Mouse (Mus musculus): Measurements from ENCODE around the gene Lck. TPM values are rescaled to one million over a fixed set of nuclear protein-coding genes. Genes with fewer than 3 reads are reported as not detected.
"Not testable (repeated sequence)": the region's sequence is repeated elsewhere in the genome, so short reads cannot be mapped to it uniquely, and the experiment has no call there.

Lck gene
- polyA plus RNA-seq, 1 experiment: 0.68 TPM

DNA sequence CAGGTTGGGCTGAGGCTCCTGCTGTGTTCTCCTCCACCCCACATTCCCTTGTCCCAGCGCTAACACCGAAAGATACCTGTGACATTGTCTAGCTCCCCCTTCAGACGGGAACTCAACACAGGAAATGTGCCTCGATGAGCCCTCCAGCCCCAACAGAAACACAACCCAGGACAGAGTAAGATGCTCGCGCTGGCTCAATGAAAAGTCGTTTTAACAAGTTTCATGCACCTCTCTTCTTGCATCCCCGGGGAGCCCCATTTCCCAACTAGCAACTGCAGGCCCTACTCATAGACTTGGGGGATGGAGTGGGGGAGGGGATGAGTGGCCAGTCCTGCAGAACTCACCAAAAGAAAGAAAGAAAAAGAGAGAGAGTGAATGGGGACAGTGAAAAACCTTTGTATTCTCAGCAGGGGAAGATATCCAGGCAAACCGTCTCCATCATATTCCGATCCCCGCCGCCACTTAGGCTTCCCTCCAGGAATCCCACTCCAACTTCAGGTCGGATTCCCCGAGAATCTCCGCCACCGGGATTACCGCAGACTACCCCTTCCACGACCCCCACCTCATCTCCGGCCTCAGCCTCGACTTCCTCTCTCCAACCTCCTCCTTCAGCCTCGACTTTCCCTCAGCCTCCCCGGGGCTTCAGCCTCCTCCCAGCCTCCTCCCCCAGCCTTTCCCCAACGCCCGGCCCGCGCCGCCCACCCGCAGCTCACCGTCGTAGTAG is 31.4 kb downstream of the Lck start:
- Histone ChIP-seq H3K27ac (ENCODE audit: insufficient read depth, low read depth, low read length) (no peak overlapping the region), H3K4me1 (ENCODE audit: control insufficient read depth, insufficient read depth, low read length) (peaks cover 9% of the 10 kb centered on the region), H3K4me3 (ENCODE audit: insufficient read depth, low read length) (peak overlapping the region; percentile 62)
- TF ChIP-seq POLR2A (IDR thresholded peaks at IDR 0.05; ENCODE audit: borderline replicate concordance, low read depth, low read length) (no peak), CTCF (IDR thresholded peaks at IDR 0.05; ENCODE audit: low read depth, low read length) (no peak)

DNA sequence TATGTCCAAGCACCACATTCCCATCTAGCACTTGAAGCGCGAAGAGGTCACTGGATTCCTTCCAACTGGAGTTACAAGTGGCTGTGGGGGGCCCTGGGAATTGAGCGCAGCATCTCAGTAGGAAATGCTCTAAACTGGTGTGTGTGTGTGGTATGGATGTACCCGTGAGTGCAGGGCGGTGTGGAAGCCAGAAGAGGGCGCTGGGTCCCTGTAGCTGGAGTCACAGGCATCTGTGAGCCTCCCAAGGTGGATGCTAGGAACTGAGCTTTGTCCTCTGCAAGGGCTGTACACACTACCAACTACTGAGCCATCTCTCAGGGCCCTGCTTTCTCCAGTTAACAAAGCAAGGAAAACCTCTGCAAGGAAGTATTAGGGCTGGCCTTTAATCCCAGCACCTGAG is 33.4 kb downstream of the Lck start:
- Histone ChIP-seq H3K27ac (ENCODE audit: insufficient read depth, low read depth, low read length) (no peak overlapping the region), H3K4me1 (ENCODE audit: control insufficient read depth, insufficient read depth, low read length) (peaks cover 9% of the 10 kb centered on the region), H3K4me3 (ENCODE audit: insufficient read depth, low read length) (no peak overlapping the region)
- TF ChIP-seq POLR2A (IDR thresholded peaks at IDR 0.05; ENCODE audit: borderline replicate concordance, low read depth, low read length): no peak
- no peak for TF ChIP-seq CTCF (IDR thresholded peaks at IDR 0.05; ENCODE audit: low read depth, low read length)

DNA sequence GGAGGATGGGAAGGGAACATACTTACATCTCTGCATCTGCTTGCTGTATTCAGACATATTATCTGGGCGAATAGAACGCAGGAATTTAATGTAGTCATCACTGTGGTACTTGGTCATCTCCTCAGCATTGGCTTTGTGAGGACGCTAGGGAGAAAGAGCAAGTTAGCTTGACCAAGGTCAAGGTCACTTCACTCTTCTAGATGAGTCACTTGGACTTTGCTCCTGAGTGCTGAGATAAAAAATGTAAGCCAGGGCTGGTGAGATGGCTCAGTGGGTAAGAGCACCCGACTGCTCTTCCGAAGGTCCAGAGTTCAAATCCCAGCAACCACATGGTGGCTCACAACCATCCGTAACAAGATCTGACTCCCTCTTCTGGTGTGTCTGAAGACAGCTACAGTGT is 44.5 kb downstream of the Lck start:
- H3K4me1 ChIP-seq (ENCODE audit: control insufficient read depth, insufficient read depth, low read length); H3K4me3 ChIP-seq (ENCODE audit: insufficient read depth, low read length); H3K27ac ChIP-seq (ENCODE audit: insufficient read depth, low read depth, low read length): not testable (repeated sequence)

DNA sequence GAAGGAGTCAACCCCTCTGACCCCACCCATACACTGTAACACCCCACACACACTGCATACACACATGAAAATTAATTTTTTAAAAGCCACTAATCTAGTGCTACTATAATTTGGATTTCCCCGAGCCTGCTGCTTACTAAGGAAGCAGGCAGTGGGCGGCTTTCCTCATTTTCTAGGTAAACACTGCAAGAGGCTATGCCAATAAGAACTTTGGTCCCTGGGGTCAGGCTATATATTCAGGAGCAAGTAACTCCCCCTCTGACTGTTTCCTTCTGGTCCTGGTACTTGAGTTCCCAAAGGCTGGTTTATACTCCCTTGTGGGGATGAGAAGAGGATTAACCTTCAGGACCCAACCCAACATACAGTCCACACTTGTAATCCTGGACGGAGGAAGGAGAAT is 47.6 kb downstream of the Lck start:
- Histone ChIP-seq H3K4me1 (ENCODE audit: control insufficient read depth, insufficient read depth, low read length) (no peaks in the 10 kb centered on the region), H3K27ac (ENCODE audit: insufficient read depth, low read depth, low read length) (no peak overlapping the region), H3K4me3 (ENCODE audit: insufficient read depth, low read length) (no peak overlapping the region)
- no peak for TF ChIP-seq CTCF (IDR thresholded peaks at IDR 0.05; ENCODE audit: low read depth, low read length)

DNA sequence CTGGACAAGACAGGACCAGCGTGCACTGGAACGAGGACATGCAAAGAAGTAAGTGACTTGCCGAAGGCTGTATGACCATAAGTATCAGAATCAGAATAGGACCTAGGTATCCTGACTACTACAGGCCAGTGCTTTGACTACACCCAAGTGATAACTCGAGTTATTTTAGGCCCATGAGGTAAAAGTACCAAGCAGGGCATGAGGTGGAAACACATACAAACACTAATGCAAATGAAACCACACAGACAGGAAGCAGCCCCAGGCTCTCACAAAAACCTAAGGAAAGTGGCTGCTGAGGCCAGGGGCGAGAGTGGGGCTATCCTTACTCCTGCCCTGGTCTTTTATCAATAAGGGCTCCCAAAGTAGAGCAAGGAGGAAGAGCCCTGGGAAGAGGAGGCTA is 48.1 kb downstream of the Lck start:
- no peak for TF ChIP-seq CTCF (IDR thresholded peaks at IDR 0.05; ENCODE audit: low read depth, low read length)
- TF ChIP-seq POLR2A (IDR thresholded peaks at IDR 0.05; ENCODE audit: borderline replicate concordance, low read depth, low read length): no peak
- Histone ChIP-seq H3K4me3 (ENCODE audit: insufficient read depth, low read length) (no peak overlapping the region), H3K27ac (ENCODE audit: insufficient read depth, low read depth, low read length) (no peak overlapping the region), H3K4me1 (ENCODE audit: control insufficient read depth, insufficient read depth, low read length) (no peaks in the 10 kb centered on the region)

DNA sequence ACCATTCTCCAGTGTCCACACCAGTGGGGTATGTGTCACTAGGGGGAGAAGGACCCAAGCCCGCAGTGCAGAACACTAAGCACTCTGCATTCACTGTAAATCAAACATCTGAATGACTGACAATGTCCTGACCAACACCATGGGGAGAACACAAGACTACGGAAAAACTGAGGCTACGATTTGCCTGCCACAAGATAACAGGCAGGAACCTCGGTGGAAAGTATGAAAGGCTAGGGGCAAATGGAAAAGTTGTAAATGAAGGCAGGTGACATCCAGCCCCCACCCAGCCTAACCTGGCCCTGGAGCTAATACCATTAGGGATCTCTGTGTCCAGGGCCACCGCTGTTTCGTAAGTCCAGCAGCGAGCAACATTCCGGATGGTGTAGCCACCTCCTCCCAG is 54.9 kb downstream of the Lck start:
- Histone ChIP-seq H3K4me1 (ENCODE audit: control insufficient read depth, insufficient read depth, low read length) (no peaks in the 10 kb centered on the region), H3K27ac (ENCODE audit: insufficient read depth, low read depth, low read length) (no peak overlapping the region), H3K4me3 (ENCODE audit: insufficient read depth, low read length) (no peak overlapping the region)
- TF ChIP-seq POLR2A (IDR thresholded peaks at IDR 0.05; ENCODE audit: borderline replicate concordance, low read depth, low read length) (no peak), CTCF (IDR thresholded peaks at IDR 0.05; ENCODE audit: low read depth, low read length) (no peak)

DNA sequence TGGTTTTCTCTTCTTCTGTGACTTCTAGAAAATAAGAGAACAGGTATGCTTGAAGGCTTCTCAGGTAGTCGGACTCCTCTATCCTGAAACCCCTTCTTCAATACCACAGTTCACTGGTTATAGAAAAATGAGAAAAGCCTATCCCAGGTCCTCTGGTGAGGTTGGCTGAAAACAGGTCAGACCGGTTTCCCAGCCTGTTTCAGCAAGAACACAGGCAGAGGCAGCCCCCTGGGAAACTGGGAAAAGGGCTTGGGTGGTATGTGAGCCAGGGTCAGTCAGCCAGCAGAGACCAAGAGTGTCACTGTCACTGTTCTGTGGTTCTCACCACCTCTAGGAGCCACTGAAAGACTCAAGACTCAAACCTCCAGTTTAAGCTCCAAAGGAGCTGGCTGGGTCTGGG is 56.5 kb downstream of the Lck start:
- H3K4me1 ChIP-seq (ENCODE audit: control insufficient read depth, insufficient read depth, low read length): peaks cover 12% of the 10 kb centered on the region
- TF ChIP-seq POLR2A (IDR thresholded peaks at IDR 0.05; ENCODE audit: borderline replicate concordance, low read depth, low read length) (no peak), CTCF (IDR thresholded peaks at IDR 0.05; ENCODE audit: low read depth, low read length) (no peak)
- no peak overlapping the region for H3K27ac ChIP-seq (ENCODE audit: insufficient read depth, low read depth, low read length)
- no peak overlapping the region for H3K4me3 ChIP-seq (ENCODE audit: insufficient read depth, low read length)

DNA sequence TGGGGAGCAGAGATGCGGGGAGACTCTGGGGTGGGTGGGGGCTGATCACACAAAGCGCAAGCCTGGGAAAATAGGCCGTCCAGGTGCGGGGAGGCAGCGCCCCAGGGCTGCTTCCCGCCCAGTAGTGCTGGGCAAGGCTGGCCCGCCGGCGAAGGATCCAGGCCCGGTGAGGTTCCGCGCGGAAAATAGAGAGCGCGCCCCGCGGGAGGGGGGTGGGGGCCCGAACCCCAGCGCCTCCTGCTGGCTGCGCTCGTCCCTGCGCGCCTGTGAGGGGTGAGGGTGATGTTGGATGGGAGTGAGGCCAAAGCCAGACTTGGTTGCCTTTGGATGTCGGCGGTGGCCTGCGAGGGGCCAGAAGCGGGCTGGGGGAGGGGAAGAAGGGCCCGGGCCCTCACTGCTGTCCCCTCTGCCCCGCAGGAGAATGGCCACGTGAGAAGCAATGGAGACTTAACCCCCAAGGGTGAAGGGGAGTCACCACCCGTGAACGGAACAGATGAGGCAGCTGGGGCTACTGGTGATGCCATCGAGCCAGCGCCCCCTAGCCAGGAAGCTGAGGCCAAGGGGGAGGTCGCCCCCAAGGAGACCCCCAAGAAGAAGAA is 59.0 kb downstream of the Lck start:
- peak overlapping the region; percentile 64 for H3K4me3 ChIP-seq (ENCODE audit: insufficient read depth, low read length)
- TF ChIP-seq POLR2A (IDR thresholded peaks at IDR 0.05; ENCODE audit: borderline replicate concordance, low read depth, low read length): no peak
- peak; percentile 74 for TF ChIP-seq CTCF (IDR thresholded peaks at IDR 0.05; ENCODE audit: low read depth, low read length)
- H3K4me1 ChIP-seq (ENCODE audit: control insufficient read depth, insufficient read depth, low read length): peaks cover 18% of the 10 kb centered on the region
- no peak overlapping the region for H3K27ac ChIP-seq (ENCODE audit: insufficient read depth, low read depth, low read length)

DNA sequence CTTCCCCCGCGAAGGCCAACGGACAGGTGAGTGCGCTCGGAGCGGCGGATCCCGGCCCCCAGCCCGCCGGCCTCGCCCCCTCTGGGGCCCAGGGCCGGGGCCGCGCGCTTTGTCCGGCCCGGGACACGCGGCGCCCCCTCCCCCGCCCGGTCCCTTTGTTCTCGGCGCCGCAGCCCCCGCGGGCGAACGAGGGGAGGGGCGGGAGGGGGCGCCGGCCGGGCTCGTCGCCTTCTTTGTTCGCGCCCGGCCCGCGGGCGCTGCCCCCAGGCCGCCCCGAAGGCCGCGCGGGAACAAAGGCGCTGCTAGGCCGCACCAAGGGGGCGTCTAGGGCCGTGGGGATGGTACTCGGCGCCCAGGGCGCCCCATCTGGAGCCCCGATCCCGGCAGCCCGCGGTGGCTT is 59.5 kb downstream of the Lck start:
- Histone ChIP-seq H3K27ac (ENCODE audit: insufficient read depth, low read depth, low read length) (no peak overlapping the region), H3K4me3 (ENCODE audit: insufficient read depth, low read length) (peak overlapping the region; percentile 64)

DNA sequence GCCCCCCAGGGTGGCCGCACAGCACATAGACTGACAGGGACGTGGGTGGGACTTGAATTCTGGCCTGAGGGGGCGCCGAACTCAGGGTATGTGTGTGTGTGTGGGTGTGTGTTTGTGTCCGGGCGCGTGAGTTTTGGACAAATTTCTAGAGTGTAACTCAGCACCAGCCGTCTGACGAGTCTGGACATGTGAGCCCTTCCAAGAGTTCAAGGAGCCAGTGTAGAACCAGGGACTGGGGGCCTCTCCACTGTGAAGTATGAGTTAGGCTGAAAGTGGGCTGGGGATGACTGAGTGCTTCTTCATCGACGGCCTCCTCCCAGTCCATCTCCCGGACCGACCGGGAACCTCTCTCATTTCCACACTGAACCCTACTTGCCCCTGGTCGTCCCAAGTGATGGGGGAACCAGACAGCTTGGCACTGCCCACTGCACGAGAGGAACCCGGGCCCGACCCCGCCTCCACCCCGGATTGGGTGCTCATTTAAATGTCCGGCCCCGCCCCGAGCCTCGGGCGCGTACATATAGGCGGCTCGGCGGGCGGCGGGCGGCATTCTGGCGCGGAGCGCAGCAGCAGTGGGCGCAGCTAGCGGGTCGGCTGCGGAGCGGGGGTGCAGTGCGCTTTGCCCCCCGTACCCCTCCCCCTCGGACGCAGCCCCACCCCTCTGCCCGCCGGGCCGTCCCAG is 60.2 kb downstream of the Lck start, which contains the start of gene Marcksl1:
Gene Marcksl1, plus strand, starts transcription at position 496 of the 682 bp plus-strand sequence.
- Histone ChIP-seq H3K27ac (ENCODE audit: insufficient read depth, low read depth, low read length) (no peak within 1 kb of the TSS), H3K4me1 (ENCODE audit: control insufficient read depth, insufficient read depth, low read length) (peaks cover 23% of the 10 kb centered on the region), H3K4me3 (ENCODE audit: insufficient read depth, low read length) (peak within 1 kb of the TSS; percentile 64)
- TF ChIP-seq POLR2A (IDR thresholded peaks at IDR 0.05; ENCODE audit: borderline replicate concordance, low read depth, low read length) (no peak; the same call in 1 of the 2 replicates), CTCF (IDR thresholded peaks at IDR 0.05; ENCODE audit: low read depth, low read length) (no peak)

More for the DNA sequence above, 59.5 kb downstream of the Lck start:
- peaks cover 18% of the 10 kb centered on the region for H3K4me1 ChIP-seq (ENCODE audit: control insufficient read depth, insufficient read depth, low read length)
- TF ChIP-seq CTCF (IDR thresholded peaks at IDR 0.05; ENCODE audit: low read depth, low read length) (no peak), POLR2A (IDR thresholded peaks at IDR 0.05; ENCODE audit: borderline replicate concordance, low read depth, low read length) (no peak)

Measured in bone marrow macrophage, adult 2 months (primary cell).